ENCODE assay signal across 9 mouse cellular contexts in the genomic region with DNA sequence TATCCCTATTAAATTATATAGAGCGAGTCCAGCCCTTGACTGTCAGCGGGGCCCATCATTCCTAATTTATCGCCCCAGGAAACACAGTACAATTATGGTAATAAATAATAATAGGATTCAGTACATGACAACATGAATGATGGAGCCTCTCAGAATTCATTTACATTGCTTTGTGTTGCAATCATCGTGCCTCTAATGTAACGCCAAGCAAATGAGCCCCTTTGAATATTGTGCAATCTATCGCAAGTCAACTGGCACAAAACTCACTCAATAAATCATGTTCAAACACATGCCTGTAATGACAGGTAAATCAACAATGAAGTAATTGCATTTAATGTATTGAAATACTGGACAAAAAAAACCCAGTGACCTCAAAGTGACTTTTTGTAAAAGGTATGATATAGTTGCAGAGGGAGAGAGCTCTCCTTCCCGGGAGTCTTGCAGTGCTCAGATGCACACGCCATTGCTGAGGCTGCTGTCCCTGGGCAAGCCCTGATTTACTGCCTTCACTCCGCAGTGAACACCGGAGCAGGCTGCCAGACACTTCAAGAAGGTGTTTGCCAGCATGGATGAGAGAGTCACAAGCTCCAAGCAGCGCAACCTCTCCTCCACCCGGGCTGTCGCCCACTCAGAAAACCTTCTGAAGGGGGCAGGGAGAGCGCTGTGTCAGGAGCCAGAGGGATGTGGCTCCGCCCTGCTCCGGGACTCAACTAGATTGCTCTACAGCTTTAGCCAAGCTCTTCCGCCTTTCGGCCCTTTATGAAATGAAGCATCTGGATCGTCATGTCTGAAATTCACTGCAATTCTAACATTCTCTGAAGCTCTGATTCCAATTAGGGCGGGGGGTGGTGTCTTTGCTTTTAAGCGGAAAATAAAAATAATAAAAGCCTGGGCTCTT.
DNase-seq lines count a peak whose midpoint lies in the region; ATAC-seq and TF ChIP-seq lines count a peak whose summit lies in the region.
"Had no signal": no experiment of that assay in that cellular context is flagged by ENCODE, and none has a peak within 500 bp of the region (broad histone marks: within the 10 kb centered on the region; RNA-seq: fewer than 3 reads in every experiment).

No protein-coding gene starts in this region.

- no peaks in the 10 kb centered on the region for H3K36me3 ChIP-seq in ES-Bruce4 (ENCODE audit: control insufficient read depth, insufficient read depth, low read length, poor library complexity, severe bottlenecking)
- no peaks in the 10 kb centered on the region for H3K36me3 ChIP-seq in forebrain, postnatal 0 days (ENCODE audit: insufficient read depth)
- no peaks in the 10 kb centered on the region for H3K36me3 ChIP-seq in stomach, embryonic 15.5 days

- H3K4me2 ChIP-seq in forebrain, postnatal 0 days (ENCODE audit: low read depth) = peak overlapping the region; percentile 48
- peak overlapping the region; percentile 72 for H3K4me2 ChIP-seq in stomach, embryonic 15.5 days

- peak overlapping the region; percentile 35; the same call in 1 of the 2 replicates for H3K4me3 ChIP-seq in ES-Bruce4 (ENCODE audit: low read depth, low read length)
- peak overlapping the region; percentile 11; the same call in 1 of the 2 replicates for H3K4me3 ChIP-seq in forebrain, postnatal 0 days (ENCODE audit: low read depth, low read length)
- H3K4me3 ChIP-seq in stomach, embryonic 15.5 days (replicated peaks) = peak overlapping the region; percentile 20
- H3K4me3 ChIP-seq: megakaryocyte, embryonic 14.5 days had no signal

- peak; percentile 34; the same call in 1 of the 2 replicates for ATAC-seq in forebrain, postnatal 0 days
- peak; percentile 82 for ATAC-seq in stomach, embryonic 15.5 days (ENCODE audit: insufficient read depth, low FRiP score, low read depth)

- H3K4me1 ChIP-seq in ES-Bruce4 (ENCODE audit: control insufficient read depth, insufficient read depth, low read length) = no peaks in the 10 kb centered on the region
- peaks cover 6% of the 10 kb centered on the region; the same call in 1 of the 2 replicates for H3K4me1 ChIP-seq in forebrain, postnatal 0 days (ENCODE audit: insufficient read depth)
- H3K4me1 ChIP-seq in stomach, embryonic 15.5 days = peaks cover 19% of the 10 kb centered on the region; the same call in 1 of the 2 replicates
- H3K4me1 ChIP-seq: megakaryocyte, embryonic 14.5 days had no signal

- H3K9me3 ChIP-seq in ES-Bruce4 (replicated peaks; ENCODE audit: control insufficient read depth, insufficient read depth, low read length, poor library complexity, severe bottlenecking) = no peaks in the 10 kb centered on the region
- no peaks in the 10 kb centered on the region for H3K9me3 ChIP-seq in forebrain, postnatal 0 days (ENCODE audit: low read length)
- H3K9me3 ChIP-seq in stomach, embryonic 15.5 days = no peaks in the 10 kb centered on the region

- no peak for TF ChIP-seq CTCF in ES-Bruce4 (IDR thresholded peaks at IDR 0.05; ENCODE audit: low read depth, low read length)
- TF ChIP-seq CTCF in forebrain, postnatal 0 days (IDR thresholded peaks at IDR 0.05; ENCODE audit: low read depth) = no peak

- peaks cover 4% of the 10 kb centered on the region; the same call in 1 of the 2 replicates for H3K27me3 ChIP-seq in ES-Bruce4 (ENCODE audit: control insufficient read depth, insufficient read depth, low read length, poor library complexity, severe bottlenecking)
- H3K27me3 ChIP-seq in forebrain, postnatal 0 days (ENCODE audit: insufficient read depth, low read length) = no peaks in the 10 kb centered on the region; the same call in 1 of the 2 replicates
- H3K27me3 ChIP-seq in stomach, embryonic 15.5 days (replicated peaks) = 0 out of 2 replicates have a peak, but pooled peaks cover 4% of the 10 kb centered on the region
- H3K27me3 ChIP-seq: megakaryocyte, embryonic 14.5 days had no signal

- H3K9ac ChIP-seq in ES-Bruce4 (ENCODE audit: low read depth, poor library complexity, severe bottlenecking) = no peak overlapping the region
- peak overlapping the region; percentile 22; the same call in 1 of the 2 replicates for H3K9ac ChIP-seq in forebrain, postnatal 0 days
- H3K9ac ChIP-seq in stomach, embryonic 15.5 days = no peak overlapping the region

- WGBS in forebrain, postnatal 0 days = 41% methylated on average over 21 of the region's 21 CpGs
- WGBS in stomach, embryonic 15.5 days = 15% methylated on average over 21 of the region's 21 CpGs

- intact Hi-C loops in heart, postnatal 25 days (cut with DNase I) = no loop called here

- peak; percentile 42 to 52 for DNase-seq in cerebellum, adult 18-20 months
- peak; percentile 20 for DNase-seq in forebrain, postnatal 0 days
- DNase-seq in heart, postnatal 25 days (ENCODE audit: low spot score) = peak; percentile 68
- DNase-seq in layer of hippocampus, adult 9-11 months = peak; percentile 4
- peak; percentile 42 for DNase-seq in lung, postnatal 25 days (ENCODE audit: low spot score)
- no peak for DNase-seq in spleen, postnatal 36 days (ENCODE audit: low spot score in 2 of 2)

- no peak for TF ChIP-seq EP300 in ES-Bruce4 (IDR thresholded peaks at IDR 0.05; ENCODE audit: insufficient read depth, low read depth, low read length)

- no peak for TF ChIP-seq POLR2A in ES-Bruce4 (IDR thresholded peaks at IDR 0.05; ENCODE audit: insufficient read depth, low read length)

- no peak overlapping the region for H3K27ac ChIP-seq in ES-Bruce4 (ENCODE audit: insufficient read depth, low read length)
- H3K27ac ChIP-seq in forebrain, postnatal 0 days (ENCODE audit: low read depth, low read length) = no peak overlapping the region
- peak overlapping the region; percentile 98 for H3K27ac ChIP-seq in stomach, embryonic 15.5 days

Comparison
In these comparisons a context has a peak if more than half of its experiments do, and no peak if none do; other contexts are left out.
1. DNase-seq: peak in cerebellum, adult 18-20 months (2 of 2), forebrain, postnatal 0 days (single experiment), heart, postnatal 25 days (single experiment), layer of hippocampus, adult 9-11 months (single experiment) and lung, postnatal 25 days (single experiment); none in spleen, postnatal 36 days (0 of 2).
2. Peak in every context shown above with its lines, with median percentiles within 50 percentile points of each other: H3K4me3 ChIP-seq.